Mouse (Mus musculus): ENCODE results near the gene Magel2.
A peak's percentile ranks its signal among the peaks of the same experiment; 100 is the strongest.

Magel2 gene

GRCm38 (mm10) chr7:62376510-62377304, at the start of gene Magel2:
Magel2 (plus strand) TSS chr7:62377010.
- no peak for DNase-seq

- DNase-seq, result no peak
Observed at GRCm38 (mm10) chr7:62345411-62345810, 31.4 kb upstream of the Magel2 start.

- DNase-seq, result no peak
Observed at GRCm38 (mm10) chr7:62346269-62346668, 30.5 kb upstream of the Magel2 start, which contains the start of gene Ndn. Ndn (plus strand) TSS chr7:62346569.

- peak; percentile 73 for DNase-seq
Observed at GRCm38 (mm10) chr7:62348106-62348803, 28.6 kb upstream of the Magel2 start.

GRCm38 (mm10) chr7:62348804-62349190, 28.0 kb upstream of the Magel2 start:
- no peak for DNase-seq

- no peak for DNase-seq
Observed at GRCm38 (mm10) chr7:62351266-62351665, 25.5 kb upstream of the Magel2 start.

- DNase-seq, result no peak
Observed at GRCm38 (mm10) chr7:62365039-62365636, 11.7 kb upstream of the Magel2 start.

GRCm38 (mm10) chr7:62366730-62367129, 10.1 kb upstream of the Magel2 start:
- DNase-seq, result no peak

GRCm38 (mm10) chr7:62375658-62376057, 1.2 kb upstream of the Magel2 start:
- peak; percentile 26 for DNase-seq

- no peak for DNase-seq
Observed at GRCm38 (mm10) chr7:62377313-62377712, 503 bp downstream of the Magel2 start.

GRCm38 (mm10) chr7:62378529-62378928, 1.7 kb downstream of the Magel2 start:
- no peak for DNase-seq

GRCm38 (mm10) chr7:62382391-62382790, 5.6 kb downstream of the Magel2 start:
- peak; percentile 35 for DNase-seq

GRCm38 (mm10) chr7:62388291-62388690, 11.5 kb downstream of the Magel2 start:
- DNase-seq, result no peak

GRCm38 (mm10) chr7:62392202-62392601, 15.4 kb downstream of the Magel2 start:
- DNase-seq, result no peak

GRCm38 (mm10) chr7:62406573-62407050, 29.8 kb downstream of the Magel2 start:
- no peak for DNase-seq

- DNase-seq, result no peak
Observed at GRCm38 (mm10) chr7:62407803-62408202, 31.0 kb downstream of the Magel2 start.

- no peak for DNase-seq
Observed at GRCm38 (mm10) chr7:62415222-62415621, 38.4 kb downstream of the Magel2 start.

GRCm38 (mm10) chr7:62416173-62416572, 39.4 kb downstream of the Magel2 start:
- DNase-seq, result no peak

- DNase-seq, result no peak
Observed at GRCm38 (mm10) chr7:62418346-62418745, 41.5 kb downstream of the Magel2 start.

- no peak for DNase-seq
Observed at GRCm38 (mm10) chr7:62419105-62419492, 42.3 kb downstream of the Magel2 start.

GRCm38 (mm10) chr7:62419493-62420360, 42.9 kb downstream of the Magel2 start, which contains the start of gene Mkrn3:
Mkrn3 (minus strand) TSS chr7:62420139.
- peak; percentile 84 for DNase-seq

GRCm38 (mm10) chr7:62420566-62420965, 43.8 kb downstream of the Magel2 start:
- no peak for DNase-seq

- DNase-seq, result no peak
Observed at GRCm38 (mm10) chr7:62423210-62423609, 46.4 kb downstream of the Magel2 start.
